Mouse (Mus musculus) forebrain, embryonic 12.5 days (tissue): ENCODE measurements at regions not wholly inside any gene's neighbourhood (a gene's known extent, or its start where the extent isn't known, plus 50 kb on each side); places are given as distances from the start of the nearest gene placed in this dataset.

Experiments used
- ATAC-seq: fragments of 200-750 bp; cut with Nextera tagmentation; 2 replicates; pipeline ENCODE4 v1.8.0; 2017; ENCODE audit warnings: moderate TSS enrichment; ENCODE audit not compliant: low FRiP score
- H3K27ac ChIP-seq: fragments of 300-500 bp; sonication (generic); 2 replicates; pipeline ENCODE4 v1.5.1; 2016; ENCODE audit warnings: mild to moderate bottlenecking
- H3K27me3 ChIP-seq: fragments of 300-500 bp; sonication (generic); 2 replicates; pipeline ENCODE4 v1.6.1; 2016; ENCODE audit warnings: mild to moderate bottlenecking
- H3K36me3 ChIP-seq: fragments of 300-500 bp; sonication (generic); replicated peaks from 2 replicates; pipeline ENCODE4 v1.6.1; 2016; ENCODE audit warnings: mild to moderate bottlenecking
- H3K4me1 ChIP-seq: fragments of 300-500 bp; sonication (generic); 2 replicates; pipeline ENCODE4 v1.6.1; 2016
- H3K4me2 ChIP-seq: fragments of 300-500 bp; sonication (generic); 2 replicates; pipeline ENCODE4 v1.6.1; 2016; ENCODE audit warnings: mild to moderate bottlenecking, moderate library complexity
- H3K4me3 ChIP-seq: fragments of 300-500 bp; sonication (generic); replicated peaks from 2 replicates; pipeline ENCODE4 v1.5.1; 2016; ENCODE audit warnings: mild to moderate bottlenecking
- H3K9ac ChIP-seq: fragments of 300-500 bp; sonication (generic); 2 replicates; pipeline ENCODE4 v1.6.1; 2016; ENCODE audit warnings: mild to moderate bottlenecking
- H3K9me3 ChIP-seq: fragments of 300-500 bp; sonication (generic); 2 replicates; pipeline ENCODE4 v1.6.1; 2016
- WGBS: fragments of 180-500 bp; shearing (Covaris S2); methylation state at CpG from one replicate; pipeline ENCODE4 v1.1.7; 2016; 5-methylcytosine and 5-hydroxymethylcytosine counted together

DNA sequence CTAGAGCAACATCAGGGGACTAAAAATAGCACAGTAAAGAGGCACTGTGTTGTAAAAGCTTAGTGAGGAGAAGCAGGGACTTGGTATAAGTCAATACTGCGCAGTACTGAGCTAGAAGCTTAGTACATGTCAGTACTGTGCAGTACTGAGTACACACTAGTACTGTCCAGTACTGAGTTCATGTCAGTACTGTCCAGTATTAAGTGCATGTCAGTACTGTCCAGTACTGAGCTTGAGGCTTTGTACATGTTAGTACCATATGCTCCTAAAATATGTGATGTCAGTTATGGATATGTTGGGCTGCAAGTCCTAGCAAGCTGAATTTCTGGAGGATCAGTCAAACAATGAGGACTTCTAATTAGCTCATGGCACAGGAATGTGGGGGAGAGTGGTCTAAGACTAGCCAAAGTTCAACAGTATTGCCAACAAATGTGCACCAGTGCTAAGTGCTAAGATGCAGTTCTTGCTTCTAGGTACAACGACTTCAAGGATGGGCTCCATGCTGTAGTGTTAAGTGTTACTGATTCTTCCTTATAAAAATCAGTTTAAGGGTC is 147.5 kb downstream of the Bod1 start:
- Histone ChIP-seq H3K4me2 (no peak overlapping the region), H3K9ac (no peak overlapping the region), H3K27me3 (no peaks in the 10 kb centered on the region), H3K4me3 (no peak overlapping the region), H3K27ac (no peak overlapping the region), H3K36me3 (no peaks in the 10 kb centered on the region), H3K4me1 (no peaks in the 10 kb centered on the region), H3K9me3 (no peaks in the 10 kb centered on the region)
- 89% methylated on average over 2 of the region's 2 CpGs for WGBS
- no peak for ATAC-seq

DNA sequence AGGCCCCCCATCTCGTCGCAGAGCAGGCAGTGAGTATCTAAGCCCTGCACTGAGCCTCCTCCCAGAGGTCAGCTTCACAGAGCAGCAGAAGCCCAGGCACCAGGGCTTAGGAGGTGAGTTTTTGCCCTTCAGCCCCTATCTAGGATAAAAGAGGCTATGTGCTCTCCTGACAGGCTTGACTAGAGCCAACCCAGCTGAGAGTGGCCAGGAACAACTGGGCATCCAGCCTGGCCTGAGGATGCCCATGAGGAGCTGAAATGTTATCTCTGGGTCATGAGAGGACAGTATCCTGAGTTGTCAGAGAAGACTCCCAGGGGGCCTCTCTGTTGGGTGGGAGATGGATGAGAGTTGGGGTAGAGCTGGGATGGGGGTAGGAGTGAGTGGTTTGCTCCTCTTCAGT is 149.6 kb downstream of the Bod1 start:
- no peaks in the 10 kb centered on the region for H3K9me3 ChIP-seq
- WGBS: 86% methylated on average over 2 of the region's 2 CpGs

GRCm38 (mm10) chr11:31520909-31521308 is 150.8 kb downstream of the Bod1 start:
- Histone ChIP-seq H3K4me3 (no peak overlapping the region), H3K27ac (no peak overlapping the region), H3K9me3 (no peaks in the 10 kb centered on the region), H3K9ac (no peak overlapping the region), H3K4me1 (no peaks in the 10 kb centered on the region), H3K4me2 (no peak overlapping the region), H3K27me3 (no peaks in the 10 kb centered on the region), H3K36me3 (no peaks in the 10 kb centered on the region)
- 73% methylated on average over 4 of the region's 4 CpGs for WGBS
- ATAC-seq: no peak

More for the DNA sequence above, 149.6 kb downstream of the Bod1 start:
- Histone ChIP-seq H3K4me2 (no peak overlapping the region), H3K27ac (no peak overlapping the region), H3K27me3 (no peaks in the 10 kb centered on the region), H3K9ac (no peak overlapping the region), H3K4me3 (no peak overlapping the region), H3K4me1 (no peaks in the 10 kb centered on the region), H3K36me3 (no peaks in the 10 kb centered on the region)
- no peak for ATAC-seq

GRCm38 (mm10) chr11:31503239-31503916 is 133.5 kb upstream of the Stc2 start:
- WGBS: 86% methylated on average over 5 of the region's 5 CpGs
- Histone ChIP-seq H3K27me3 (no peaks in the 10 kb centered on the region), H3K9ac (no peak overlapping the region), H3K4me1 (no peaks in the 10 kb centered on the region), H3K27ac (no peak overlapping the region), H3K4me3 (no peak overlapping the region), H3K4me2 (no peak overlapping the region), H3K9me3 (no peaks in the 10 kb centered on the region), H3K36me3 (no peaks in the 10 kb centered on the region)
- ATAC-seq: no peak

DNA sequence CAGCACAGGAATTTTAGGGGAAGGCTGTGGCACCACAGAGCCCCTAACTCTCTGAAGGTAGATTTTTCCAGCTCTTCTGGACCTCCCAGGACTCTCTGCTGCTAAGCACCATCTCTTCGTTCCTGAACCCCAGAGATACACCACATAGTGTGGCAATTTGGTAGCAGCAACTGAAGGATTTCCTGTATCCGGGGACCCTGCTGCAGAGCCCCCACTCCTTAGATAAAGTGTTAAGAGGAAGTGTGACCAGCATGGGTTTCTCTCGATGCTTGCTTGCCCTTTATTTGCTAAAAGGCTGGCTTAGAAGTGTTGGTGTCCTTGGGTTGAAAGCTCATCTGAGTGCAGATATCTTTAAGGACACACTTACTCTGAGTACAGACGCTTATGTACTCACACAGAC is 115.6 kb upstream of the Stc2 start:
- Histone ChIP-seq H3K36me3 (no peaks in the 10 kb centered on the region), H3K27me3 (no peaks in the 10 kb centered on the region), H3K4me3 (no peak overlapping the region), H3K4me1 (no peaks in the 10 kb centered on the region), H3K9me3 (no peaks in the 10 kb centered on the region), H3K27ac (no peak overlapping the region), H3K4me2 (no peak overlapping the region), H3K9ac (no peak overlapping the region)
- no peak for ATAC-seq
- 83% methylated on average over 4 of the region's 4 CpGs for WGBS

DNA sequence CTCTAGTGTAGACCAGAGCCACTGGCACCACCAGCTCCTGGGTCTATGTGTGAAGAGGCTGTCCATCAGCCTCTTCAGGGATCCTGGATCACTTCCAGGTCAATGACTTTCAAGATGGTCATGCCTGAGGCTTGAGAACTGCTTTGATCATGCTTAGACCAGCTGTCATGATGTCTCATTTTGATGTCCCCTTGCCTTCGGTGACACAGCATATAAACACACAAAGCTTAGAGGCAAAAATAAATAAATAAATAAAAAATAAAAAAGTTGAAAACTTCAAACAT is 111.1 kb upstream of the Stc2 start:
- Histone ChIP-seq H3K9me3 (no peaks in the 10 kb centered on the region), H3K4me3 (no peak overlapping the region), H3K36me3 (no peaks in the 10 kb centered on the region), H3K27ac (no peak overlapping the region), H3K4me1 (no peaks in the 10 kb centered on the region), H3K4me2 (no peak overlapping the region), H3K27me3 (no peaks in the 10 kb centered on the region), H3K9ac (no peak overlapping the region)
- ATAC-seq: no peak
- 88% methylated on average over 1 of the region's 1 CpGs for WGBS

- no peak for ATAC-seq
- Histone ChIP-seq H3K4me2 (no peak overlapping the region), H3K27ac (no peak overlapping the region), H3K4me1 (no peaks in the 10 kb centered on the region), H3K9me3 (no peaks in the 10 kb centered on the region), H3K27me3 (no peaks in the 10 kb centered on the region), H3K36me3 (no peaks in the 10 kb centered on the region), H3K4me3 (no peak overlapping the region), H3K9ac (no peak overlapping the region)
- 79% methylated on average over 5 of the region's 5 CpGs for WGBS
Measured at GRCm38 (mm10) chr11:31480225-31481056, 110.6 kb upstream of the Stc2 start.

- Histone ChIP-seq H3K27me3 (no peaks in the 10 kb centered on the region), H3K4me3 (no peak overlapping the region), H3K4me1 (peaks cover 4% of the 10 kb centered on the region), H3K9ac (no peak overlapping the region), H3K27ac (no peak overlapping the region), H3K36me3 (no peaks in the 10 kb centered on the region), H3K9me3 (no peaks in the 10 kb centered on the region), H3K4me2 (no peak overlapping the region)
- no peak for ATAC-seq
- WGBS: 79% methylated on average over 1 of the region's 1 CpGs
Measured at GRCm38 (mm10) chr11:31477763-31478162, 107.9 kb upstream of the Stc2 start.

DNA sequence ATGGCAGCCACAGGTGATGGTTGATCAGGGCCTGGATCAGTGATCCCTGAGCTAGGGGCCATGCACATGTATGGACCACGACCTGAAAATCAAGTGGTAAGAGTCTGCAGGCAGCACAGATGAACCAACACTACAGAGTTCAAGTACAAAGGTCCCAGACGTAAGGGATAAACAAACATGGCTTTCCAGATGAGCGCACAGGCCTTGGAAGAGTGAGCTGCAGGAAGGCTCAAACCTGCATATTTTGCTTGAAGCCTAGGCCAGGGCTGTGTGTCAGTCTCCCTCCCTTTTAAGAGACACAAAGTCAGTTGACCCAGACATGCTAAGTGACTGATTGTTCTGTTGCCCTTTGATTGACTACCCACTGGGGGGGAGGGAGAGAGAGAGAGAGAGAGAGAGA is 107.2 kb upstream of the Stc2 start:
- no peaks in the 10 kb centered on the region for H3K9me3 ChIP-seq
- H3K9ac ChIP-seq: no peak overlapping the region
- H3K36me3 ChIP-seq: no peaks in the 10 kb centered on the region
- H3K27ac ChIP-seq: no peak overlapping the region
- WGBS: 60% methylated on average over 3 of the region's 3 CpGs
- H3K4me3 ChIP-seq: no peak overlapping the region
- ATAC-seq: no peak
- no peaks in the 10 kb centered on the region for H3K27me3 ChIP-seq
- H3K4me2 ChIP-seq: no peak overlapping the region
- peaks cover 4% of the 10 kb centered on the region for H3K4me1 ChIP-seq

- ATAC-seq: no peak
- WGBS: 53% methylated on average over 4 of the region's 4 CpGs
Measured at GRCm38 (mm10) chr11:31473017-31473416, 103.1 kb upstream of the Stc2 start.

GRCm38 (mm10) chr11:31470681-31471414 is 101.0 kb upstream of the Stc2 start:
- Histone ChIP-seq H3K4me2 (no peak overlapping the region), H3K27ac (no peak overlapping the region), H3K4me1 (peaks cover 4% of the 10 kb centered on the region), H3K36me3 (no peaks in the 10 kb centered on the region), H3K4me3 (no peak overlapping the region), H3K27me3 (no peaks in the 10 kb centered on the region), H3K9ac (no peak overlapping the region), H3K9me3 (no peaks in the 10 kb centered on the region)
- no peak for ATAC-seq
- 66% methylated on average over 2 of the region's 2 CpGs for WGBS

More at GRCm38 (mm10) chr11:31473017-31473416, 103.1 kb upstream of the Stc2 start:
- H3K4me1 ChIP-seq: peaks cover 4% of the 10 kb centered on the region
- no peak overlapping the region for H3K4me3 ChIP-seq
- H3K9ac ChIP-seq: no peak overlapping the region
- H3K9me3 ChIP-seq: no peaks in the 10 kb centered on the region
- no peaks in the 10 kb centered on the region for H3K36me3 ChIP-seq
- H3K27me3 ChIP-seq: no peaks in the 10 kb centered on the region
- no peak overlapping the region for H3K4me2 ChIP-seq
- H3K27ac ChIP-seq: no peak overlapping the region

- no peak overlapping the region for H3K4me2 ChIP-seq
- no peaks in the 10 kb centered on the region for H3K4me1 ChIP-seq
- no peak overlapping the region for H3K9ac ChIP-seq
- H3K4me3 ChIP-seq: no peak overlapping the region
- no peaks in the 10 kb centered on the region for H3K9me3 ChIP-seq
- no peak overlapping the region for H3K27ac ChIP-seq
- no peak for ATAC-seq
- H3K27me3 ChIP-seq: no peaks in the 10 kb centered on the region
- 85% methylated on average over 1 of the region's 1 CpGs for WGBS
- H3K36me3 ChIP-seq: no peaks in the 10 kb centered on the region
Measured at GRCm38 (mm10) chr11:31464844-31465243, 95.0 kb upstream of the Stc2 start.
